8 mouse cellular contexts compared by ENCODE assay signal in the genomic region with DNA sequence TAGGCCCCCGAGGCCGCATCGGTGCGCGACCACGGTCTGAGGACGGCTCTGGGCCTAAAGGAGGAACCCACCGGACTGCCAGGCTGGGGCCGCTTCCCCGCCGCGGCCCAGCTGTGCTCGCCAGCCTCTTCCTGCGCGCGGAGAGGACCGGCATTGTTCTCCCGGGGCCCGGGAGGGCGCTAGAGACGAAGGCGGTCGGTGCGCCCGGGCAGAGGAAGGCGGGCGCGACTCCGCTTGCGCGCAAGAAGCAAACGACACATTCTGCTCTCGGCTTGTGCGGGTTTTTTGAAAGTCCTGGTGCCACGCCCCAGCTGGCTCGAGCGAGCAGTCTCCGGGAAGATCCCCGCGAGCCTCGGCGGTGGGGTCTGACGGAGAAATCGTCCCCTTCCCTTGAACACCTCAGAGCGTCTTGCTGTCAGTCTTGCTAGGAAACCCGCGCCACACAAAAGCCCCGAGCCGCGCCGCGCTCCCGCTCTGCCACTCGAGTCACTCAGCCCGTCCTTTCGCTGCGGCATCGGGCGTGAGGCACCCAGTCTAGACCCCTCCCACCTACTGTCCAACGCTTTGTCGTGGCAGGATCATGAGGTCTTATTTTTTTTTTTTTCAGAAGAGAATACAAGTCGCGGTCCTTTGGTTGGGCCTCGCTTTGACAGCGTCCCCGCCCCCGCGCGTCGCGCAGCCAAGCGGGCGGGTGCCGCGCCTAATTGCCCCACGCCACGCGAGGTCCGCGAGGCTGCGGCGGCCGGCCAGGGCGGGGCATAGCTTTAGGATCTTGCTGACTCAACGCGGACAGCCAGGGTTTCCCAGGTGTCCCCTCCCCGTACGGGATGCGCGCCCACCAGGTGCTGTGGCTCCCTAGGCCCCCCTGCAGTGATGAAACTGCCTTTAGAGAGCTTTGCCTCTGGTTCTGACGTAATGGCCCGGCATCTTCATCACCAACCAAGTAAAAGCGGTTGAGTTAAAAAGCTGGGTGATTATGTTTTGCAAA. TPM values are rescaled to one million over a fixed set of nuclear protein-coding genes. Genes with fewer than 3 reads are reported as not detected.
DNase-seq lines count a peak whose midpoint lies in the region; ATAC-seq and TF ChIP-seq lines count a peak whose summit lies in the region.

A gene (minus strand): TSS at position 497 of the 988 bp plus-strand sequence.

- H3K27me3 ChIP-seq in hindbrain, embryonic 12.5 days, result no peaks in the 10 kb centered on the region

- H3K79me2 ChIP-seq in macrophage (ENCODE audit: inconsistent target), result peaks cover 41% of the 10 kb centered on the region

- DNase-seq in ZHBTc4 (ENCODE audit: low read depth, low spot score), result peak; percentile 82
- peak; percentile 87 to 88 for DNase-seq in cerebellum, postnatal 10 days
- DNase-seq in frontal cortex, postnatal 14 days (ENCODE audit: low spot score in 2 of 2), result peak; percentile 66 to 75
- peak; percentile 75 to 77 for DNase-seq in left cerebral cortex, adult 2 months (ENCODE audit: extremely low spot score in 1 of 2, low spot score in 2 of 2)
- peak; percentile 89 to 90 for DNase-seq in right cerebral cortex, postnatal 10 days (ENCODE audit: low spot score in 2 of 2)
- DNase-seq in yolk sac, embryonic 10.5 days (ENCODE audit: low spot score), result peak; percentile 74

- H3K36me3 ChIP-seq in hindbrain, embryonic 12.5 days, result peaks cover 11% of the 10 kb centered on the region
- peaks cover 12% of the 10 kb centered on the region for H3K36me3 ChIP-seq in macrophage (ENCODE audit: inconsistent target)

- ATAC-seq in hindbrain, embryonic 12.5 days (ENCODE audit: low FRiP score), result peak; percentile 76

- peak within 1 kb of the TSS; percentile 92 for H3K4me3 ChIP-seq in hindbrain, embryonic 12.5 days
- H3K4me3 ChIP-seq in left cerebral cortex, adult 2 months, result peak within 1 kb of the TSS; percentile 59
- H3K4me3 ChIP-seq in macrophage (ENCODE audit: inconsistent target), result peak within 1 kb of the TSS; percentile 86

- H3K4me2 ChIP-seq in hindbrain, embryonic 12.5 days (replicated peaks), result peak within 1 kb of the TSS; percentile 98

- no peak; the same call in 1 of the 2 replicates for TF ChIP-seq CTCF in left cerebral cortex, adult 2 months (IDR thresholded peaks at IDR 0.05)

- H3K9ac ChIP-seq in hindbrain, embryonic 12.5 days, result peak within 1 kb of the TSS; percentile 98

- no peaks in the 10 kb centered on the region for H3K9me3 ChIP-seq in hindbrain, embryonic 12.5 days (replicated peaks)

- intact Hi-C loops in left cerebral cortex, adult 2 months (cut with DNase I), result loop anchor here (1.0 to 5.0 kb wide), 2 partner anchors 71 to 172 kb away; a partner anchor contains a TSS

- WGBS in hindbrain, embryonic 12.5 days, result under 1% methylated on average over 93 of the region's 93 CpGs
- under 1% methylated on average over 63 of the region's 93 CpGs for WGBS in macrophage (ENCODE audit: missing documents)

- H3K4me1 ChIP-seq in hindbrain, embryonic 12.5 days, result peaks cover 37% of the 10 kb centered on the region

- H3K27ac ChIP-seq in hindbrain, embryonic 12.5 days, result peak within 1 kb of the TSS; percentile 100
- H3K27ac ChIP-seq in left cerebral cortex, adult 2 months, result peak within 1 kb of the TSS; percentile 100
- peak within 1 kb of the TSS; percentile 62 for H3K27ac ChIP-seq in macrophage

RNA-seq across cellular contexts. Expression of the gene that starts here (rescaled TPM):
- 81.8 and 82.5 TPM in 2 replicates for polyA plus RNA-seq in hindbrain, embryonic 12.5 days (2016; fragmentation: Nextera tagmentation; extraction: Ambion mirVana)
- 10 to 100 TPM; 86.8 to 96.3 TPM for total RNA-seq in left cerebral cortex, adult 2 months (2021)
- 100 to 1,000 TPM; 207 to 310 (median 250) TPM for total RNA-seq in macrophage (2018; cell fraction: chromatin; rRNA removed)
- 10 to 100 TPM; 34.6 to 66.0 (median 48.0) TPM for total RNA-seq in macrophage (2018; cell fraction: cytosol; rRNA removed)
- 100 to 1,000 TPM; 114 to 231 (median 165) TPM for total RNA-seq in macrophage (2018; cell fraction: nucleus; rRNA removed)
- polyA plus RNA-seq in macrophage (2018), result 29.7 to 113 TPM (median 47.9 TPM) in 3 replicates

Comparison
In these comparisons a context has a peak if more than half of its experiments do, and no peak if none do; other contexts are left out.
1. Peak in every context shown above with its lines: DNase-seq, ATAC-seq, H3K4me3 ChIP-seq and H3K27ac ChIP-seq.